Mouse (Mus musculus) heart, adult 2 months (tissue): ENCODE results near the gene Ano2.

ENCODE experiments used
- CTCF ChIP-seq: fragments of 200-600 bp; IDR thresholded peaks from 2 replicates; pipeline ENCODE4 v1.8.1; 2022; ENCODE audit warnings: antibody characterized with exemption, mild to moderate bottlenecking, moderate library complexity
- EP300 ChIP-seq: fragments of 200-500 bp; IDR thresholded peaks from 2 replicates; pipeline ENCODE4 v1.6.1; 2011; ENCODE audit warnings: low read depth, low read length, control low read depth; ENCODE audit not compliant: insufficient read depth
- POLR2A ChIP-seq: fragments of 200-500 bp; IDR thresholded peaks from 2 replicates; pipeline ENCODE4 v1.6.1; 2011; ENCODE audit warnings: mild to moderate bottlenecking, low read depth, low read length, control low read depth; ENCODE audit not compliant: insufficient read depth

- TF ChIP-seq POLR2A (no peak), CTCF (no peak), EP300 (no peak)
Observed at GRCm38 (mm10) chr6:125894340-125894739, 204.1 kb downstream of the Ano2 start.
